Mouse (Mus musculus) forebrain, embryonic 14.5 days (tissue): Measurements from ENCODE around the gene Crlf3. TPM values are rescaled to one million over a fixed set of nuclear protein-coding genes. Genes with fewer than 3 reads are reported as not detected.
"Not testable (repeated sequence)": the region's sequence is repeated elsewhere in the genome, so short reads cannot be mapped to it uniquely, and the experiment has no call there.

Source experiments
- ATAC-seq: fragments of 200-750 bp; cut with Nextera tagmentation; 2 replicates; pipeline ENCODE4 v1.8.0; 2017; ENCODE audit warnings: mild to moderate bottlenecking, moderate library complexity
- DNase-seq: peaks from one replicate; pipeline ENCODE4 v3.0.0-alpha.2; 2015; ENCODE audit warnings: low spot score
- H3K27ac ChIP-seq: fragments of 300-500 bp; sonication (generic); 2 replicates; pipeline ENCODE4 v1.5.1; 2014; ENCODE audit warnings: low read depth, mild to moderate bottlenecking, control low read depth, low read length, moderate library complexity
- H3K27me3 ChIP-seq: fragments of 300-500 bp; sonication (generic); replicated peaks from 2 replicates; pipeline ENCODE4 v1.6.1; 2014; ENCODE audit warnings: low read length, control low read depth, mixed read lengths; ENCODE audit not compliant: control insufficient read depth, insufficient read depth
- H3K36me3 ChIP-seq: fragments of 300-500 bp; sonication (generic); 2 replicates; pipeline ENCODE4 v1.6.1; 2014; ENCODE audit warnings: low read length, control low read depth; ENCODE audit not compliant: control insufficient read depth, insufficient read depth
- H3K4me1 ChIP-seq: fragments of 300-500 bp; sonication (generic); 2 replicates; pipeline ENCODE4 v1.6.1; 2014; ENCODE audit warnings: antibody characterized with exemption, low read length, control low read depth; ENCODE audit not compliant: control insufficient read depth, insufficient read depth
- H3K4me2 ChIP-seq: fragments of 300-500 bp; sonication (generic); 2 replicates; pipeline ENCODE4 v1.6.1; 2014; ENCODE audit warnings: mild to moderate bottlenecking, control low read depth, low read length
- H3K4me3 ChIP-seq: fragments of 300-500 bp; sonication (generic); 2 replicates; pipeline ENCODE4 v1.5.1; 2014; ENCODE audit warnings: low read depth, low read length, control low read depth
- H3K9ac ChIP-seq: fragments of 300-500 bp; sonication (generic); 2 replicates; pipeline ENCODE4 v1.6.1; 2014; ENCODE audit warnings: mild to moderate bottlenecking, low read length, control low read depth, moderate library complexity
- H3K9me3 ChIP-seq: fragments of 300-500 bp; sonication (generic); replicated peaks from 2 replicates; pipeline ENCODE4 v1.6.1; 2016; ENCODE audit warnings: low read length, control low read depth, mixed read lengths; ENCODE audit not compliant: control insufficient read depth
- WGBS: fragments of 180-500 bp; shearing (Covaris S2); extraction: QIAGEN DNeasy Blood & Tissue Kit; methylation state at CpG from one replicate; pipeline ENCODE4 v1.1.7; 2014; 5-methylcytosine and 5-hydroxymethylcytosine counted together
- polyA plus RNA-seq: library from polyadenylated mRNA; unstranded; fragments of >200 nt; fragmentation: Nextera tagmentation; extraction: Ambion mirVana; gene quantifications from 2 replicates; pipeline ENCODE4 v1.2.1, GENCODE M21; 2014

Gene Crlf3
- polyA plus RNA-seq, 1 experiment from 2014 or later = 17.6 TPM

GRCm38 (mm10) chr11:80052456-80052855 is 28.3 kb downstream of the Crlf3 start:
- Histone ChIP-seq H3K4me1 (no peaks in the 10 kb centered on the region), H3K9me3 (no peaks in the 10 kb centered on the region), H3K4me2 (no peak overlapping the region), H3K27ac (no peak overlapping the region), H3K4me3 (no peak overlapping the region), H3K9ac (no peak overlapping the region), H3K36me3 (peaks cover 33% of the 10 kb centered on the region), H3K27me3 (no peaks in the 10 kb centered on the region)
- no peak for ATAC-seq
- DNase-seq = no peak
- 83% methylated on average over 7 of the region's 7 CpGs for WGBS

- Histone ChIP-seq H3K9ac (no peak overlapping the region), H3K36me3 (peaks cover 24% of the 10 kb centered on the region), H3K4me1 (no peaks in the 10 kb centered on the region), H3K27ac (no peak overlapping the region), H3K4me3 (no peak overlapping the region), H3K27me3 (no peaks in the 10 kb centered on the region), H3K4me2 (no peak overlapping the region), H3K9me3 (no peaks in the 10 kb centered on the region)
- 84% methylated on average over 2 of the region's 2 CpGs for WGBS
- DNase-seq = no peak
- no peak for ATAC-seq
Observed at GRCm38 (mm10) chr11:80050088-80050487, 30.7 kb downstream of the Crlf3 start.

- DNase-seq (no peak), ATAC-seq (no peak)
- H3K27ac ChIP-seq = no peak overlapping the region
- H3K36me3 ChIP-seq = peaks cover 17% of the 10 kb centered on the region
- 89% methylated on average over 7 of the region's 7 CpGs for WGBS
- H3K9ac ChIP-seq = no peak overlapping the region
- H3K4me3 ChIP-seq = no peak overlapping the region
- no peaks in the 10 kb centered on the region for H3K4me1 ChIP-seq
- no peaks in the 10 kb centered on the region for H3K9me3 ChIP-seq
- no peak overlapping the region for H3K4me2 ChIP-seq
- no peaks in the 10 kb centered on the region for H3K27me3 ChIP-seq
Observed at GRCm38 (mm10) chr11:80046856-80047255, 33.9 kb downstream of the Crlf3 start.

GRCm38 (mm10) chr11:80043419-80043817 is 37.4 kb downstream of the Crlf3 start:
- Histone ChIP-seq H3K9me3 (no peaks in the 10 kb centered on the region), H3K9ac (no peak overlapping the region), H3K36me3 (peaks cover 16% of the 10 kb centered on the region), H3K27me3 (no peaks in the 10 kb centered on the region), H3K27ac (no peak overlapping the region), H3K4me3 (no peak overlapping the region), H3K4me2 (no peak overlapping the region), H3K4me1 (no peaks in the 10 kb centered on the region)
- ATAC-seq (no peak), DNase-seq (no peak)
- 93% methylated on average over 8 of the region's 8 CpGs for WGBS

- no peaks in the 10 kb centered on the region for H3K4me1 ChIP-seq
- H3K4me3 ChIP-seq = no peak overlapping the region
- H3K27ac ChIP-seq = no peak overlapping the region
- H3K4me2 ChIP-seq = no peak overlapping the region
- H3K9me3 ChIP-seq = no peaks in the 10 kb centered on the region
- H3K27me3 ChIP-seq = no peaks in the 10 kb centered on the region
- ATAC-seq (no peak), DNase-seq (peak; percentile 62)
- H3K36me3 ChIP-seq = peaks cover 11% of the 10 kb centered on the region
- 56% methylated on average over 10 of the region's 10 CpGs for WGBS
- no peak overlapping the region for H3K9ac ChIP-seq
Observed at GRCm38 (mm10) chr11:80042615-80043418, 38.0 kb downstream of the Crlf3 start.

- Histone ChIP-seq H3K4me3 (no peak overlapping the region), H3K36me3 (peaks cover 23% of the 10 kb centered on the region), H3K9me3 (no peaks in the 10 kb centered on the region), H3K4me1 (no peaks in the 10 kb centered on the region), H3K27ac (no peak overlapping the region), H3K27me3 (no peaks in the 10 kb centered on the region), H3K9ac (no peak overlapping the region), H3K4me2 (no peak overlapping the region)
- 80% methylated on average over 8 of the region's 8 CpGs for WGBS
- no peak for ATAC-seq
- DNase-seq = no peak
Observed at GRCm38 (mm10) chr11:80037495-80037894, 43.3 kb downstream of the Crlf3 start.

- no peak overlapping the region for H3K9ac ChIP-seq
- ATAC-seq = no peak
- 89% methylated on average over 4 of the region's 4 CpGs for whole genome bisulfite sequencing
- no peaks in the 10 kb centered on the region for H3K27me3 ChIP-seq
- H3K36me3 ChIP-seq = peaks cover 81% of the 10 kb centered on the region
- no peak overlapping the region for H3K27ac ChIP-seq
- no peaks in the 10 kb centered on the region for H3K4me1 ChIP-seq
- H3K9me3 ChIP-seq = no peaks in the 10 kb centered on the region
- no peak for DNase-seq
- no peak overlapping the region for H3K4me3 ChIP-seq
- no peak overlapping the region for H3K4me2 ChIP-seq
Observed at GRCm38 (mm10) chr11:80021306-80021705, 59.5 kb downstream of the Crlf3 start.

GRCm38 (mm10) chr11:80019792-80020191 is 61.0 kb downstream of the Crlf3 start:
- no peak overlapping the region for H3K4me3 ChIP-seq
- H3K27me3 ChIP-seq = no peaks in the 10 kb centered on the region
- WGBS = 96% methylated on average over 1 of the region's 1 CpGs
- no peak for DNase-seq
- H3K9me3 ChIP-seq = no peaks in the 10 kb centered on the region
- H3K4me2 ChIP-seq = no peak overlapping the region
- ATAC-seq = no peak
- peaks cover 81% of the 10 kb centered on the region for H3K36me3 ChIP-seq
- H3K9ac ChIP-seq = no peak overlapping the region
- no peak overlapping the region for H3K27ac ChIP-seq
- H3K4me1 ChIP-seq = no peaks in the 10 kb centered on the region

- H3K4me1 ChIP-seq, DNase-seq, H3K9me3 ChIP-seq, H3K4me3 ChIP-seq, ATAC-seq, H3K4me2 ChIP-seq, H3K27ac ChIP-seq, H3K9ac ChIP-seq, H3K27me3 ChIP-seq: not testable (repeated sequence)
- peaks cover 77% of the 10 kb centered on the region for H3K36me3 ChIP-seq
- WGBS = 96% methylated on average over 3 of the region's 5 CpGs
Observed at GRCm38 (mm10) chr11:80016533-80016932, 64.3 kb downstream of the Crlf3 start.
